In genomic region chr19:57543681-57544214, GRCm38 (mm10) we compare ENCODE assay signal across 8 mouse cellular contexts.
DNase-seq lines count a peak whose midpoint lies in the region; TF ChIP-seq lines count a peak whose summit lies in the region.
"Had no signal": no experiment of that assay in that cellular context is flagged by ENCODE, and none has a peak within 500 bp of the region (broad histone marks: within the 10 kb centered on the region; RNA-seq: fewer than 3 reads in every experiment).

No protein-coding gene starts in this region.

- WGBS in liver, adult 2 months: 77% methylated on average over 13 of the region's 13 CpGs

- no peaks in the 10 kb centered on the region for H3K36me3 ChIP-seq in liver, adult 2 months (ENCODE audit: control insufficient read depth, insufficient read depth, low read length)

- DNase-seq in ZHBTc4 (ENCODE audit: low read depth, low spot score): peak; percentile 21
- DNase-seq in cerebellum, postnatal 25 days: peak; percentile 88 to 89
- peak; percentile 44 to 80 for DNase-seq in frontal cortex, postnatal 36 days (ENCODE audit: low spot score in 2 of 2)
- DNase-seq in kidney, postnatal 10 days: peak; percentile 50
- DNase-seq in liver, adult 2 months (ENCODE audit: extremely low read depth, low read depth, low spot score): no peak
- peak; percentile 76 for DNase-seq in retina, embryonic 14.5 days (ENCODE audit: low spot score)
- DNase-seq in urinary bladder, postnatal 10 days (ENCODE audit: low spot score): no peak

- H3K27ac ChIP-seq in liver, adult 2 months (replicated peaks; ENCODE audit: insufficient read depth, low read depth, low read length): no peak overlapping the region

- no peaks in the 10 kb centered on the region for H3K79me2 ChIP-seq in liver, adult 2 months (ENCODE audit: control insufficient read depth, insufficient read depth, low read length)

- peaks cover 3% of the 10 kb centered on the region for H3K4me1 ChIP-seq in liver, adult 2 months (ENCODE audit: control insufficient read depth, insufficient read depth, low read length)

- no peak overlapping the region for H3K4me3 ChIP-seq in liver, adult 2 months (ENCODE audit: insufficient read depth, low read depth, low read length)
- H3K4me3 ChIP-seq: megakaryocyte, embryonic 14.5 days had no signal

- no peak for TF ChIP-seq POLR2A in liver, adult 2 months (IDR thresholded peaks at IDR 0.05; ENCODE audit: extremely low read depth, insufficient read depth, low read length)

- H3K27me3 ChIP-seq in liver, adult 2 months (ENCODE audit: control insufficient read depth, insufficient read depth, low read length): no peaks in the 10 kb centered on the region

- peak; percentile 25; the same call in 1 of the 2 replicates for TF ChIP-seq CTCF in liver, adult 2 months (IDR thresholded peaks at IDR 0.05; ENCODE audit: low read depth, low read length)

- H3K9ac ChIP-seq in liver, adult 2 months (ENCODE audit: low read depth, low read length): no peak overlapping the region

Comparison
In these comparisons a context has a peak if more than half of its experiments do, and no peak if none do; other contexts are left out.
1. DNase-seq: peak in ZHBTc4 (single experiment), cerebellum, postnatal 25 days (2 of 2), frontal cortex, postnatal 36 days (2 of 2), kidney, postnatal 10 days (single experiment) and retina, embryonic 14.5 days (single experiment); none in liver, adult 2 months (single experiment) and urinary bladder, postnatal 10 days (single experiment).